Mouse (Mus musculus) ES-Bruce4 (cell line): Measurements from ENCODE around the gene Usp3. TPM values are rescaled to one million over a fixed set of nuclear protein-coding genes. Genes with fewer than 3 reads are reported as not detected.

Source experiments
- H3K27ac ChIP-seq: 2 replicates; pipeline ENCODE4 v1.5.1; 2012; ENCODE audit warnings: low read length, inconsistent platforms; ENCODE audit not compliant: insufficient read depth
- H3K27me3 ChIP-seq: 2 replicates; pipeline ENCODE4 v1.6.1; 2012; ENCODE audit warnings: mild to moderate bottlenecking, low read length, inconsistent platforms; ENCODE audit not compliant: control insufficient read depth, poor library complexity, insufficient read depth, severe bottlenecking
- H3K36me3 ChIP-seq: 2 replicates; pipeline ENCODE4 v1.6.1; 2012; ENCODE audit warnings: inconsistent platforms, mild to moderate bottlenecking, low read length, moderate library complexity; ENCODE audit not compliant: control insufficient read depth, poor library complexity, insufficient read depth, severe bottlenecking
- H3K4me1 ChIP-seq: one replicate; pipeline ENCODE4 v1.8.1; 2011; ENCODE audit warnings: low read length; ENCODE audit not compliant: control insufficient read depth, insufficient read depth
- H3K4me3 ChIP-seq: 2 replicates; pipeline ENCODE4 v1.5.1; 2011; ENCODE audit warnings: low read depth, mild to moderate bottlenecking, low read length
- H3K9ac ChIP-seq: 2 replicates; pipeline ENCODE4 v1.6.1; 2012; ENCODE audit warnings: low read depth, mild to moderate bottlenecking, inconsistent platforms; ENCODE audit not compliant: poor library complexity, severe bottlenecking
- H3K9me3 ChIP-seq: replicated peaks from 2 replicates; pipeline ENCODE4 v1.6.1; 2012; ENCODE audit warnings: mild to moderate bottlenecking, low read length, inconsistent platforms; ENCODE audit not compliant: control insufficient read depth, poor library complexity, insufficient read depth, severe bottlenecking
- CTCF ChIP-seq: IDR thresholded peaks from one replicate; pipeline ENCODE4 v1.8.1; 2011; ENCODE audit warnings: low read depth, low read length
- EP300 ChIP-seq: IDR thresholded peaks from 2 replicates; pipeline ENCODE4 v1.6.1; 2011; ENCODE audit warnings: low read depth, low read length; ENCODE audit not compliant: insufficient read depth
- POLR2A ChIP-seq: IDR thresholded peaks from one replicate; pipeline ENCODE4 v1.8.1; 2011; ENCODE audit warnings: low read length; ENCODE audit not compliant: insufficient read depth
- polyA plus RNA-seq: library from polyadenylated mRNA; stranded (reverse); fragments of >200 nt; gene quantifications from 2 replicates; pipeline ENCODE4 v1.2.4, GENCODE M21; 2011; ENCODE audit warnings: low read depth; ENCODE audit not compliant: missing spikeins, insufficient read depth, insufficient read length

Usp3 gene
- polyA plus RNA-seq, 1 experiment = 51.5 TPM

GRCm38 (mm10) chr9:66508890-66509399 lies 84.0 kb downstream of the Usp3 start:
- H3K9me3 ChIP-seq = no peaks in the 10 kb centered on the region
- H3K36me3 ChIP-seq = no peaks in the 10 kb centered on the region; the same call in 1 of the 2 replicates
- peaks cover 2% of the 10 kb centered on the region for H3K4me1 ChIP-seq
- H3K9ac ChIP-seq = no peak overlapping the region
- no peak overlapping the region for H3K4me3 ChIP-seq
- H3K27me3 ChIP-seq = no peaks in the 10 kb centered on the region
- no peak overlapping the region for H3K27ac ChIP-seq
- TF ChIP-seq POLR2A = no peak
- TF ChIP-seq EP300 = no peak
- no peak for TF ChIP-seq CTCF

GRCm38 (mm10) chr9:66507684-66508083 lies 85.3 kb downstream of the Usp3 start:
- no peak overlapping the region for H3K4me3 ChIP-seq
- TF ChIP-seq EP300 = no peak
- TF ChIP-seq CTCF = no peak
- H3K27me3 ChIP-seq = no peaks in the 10 kb centered on the region
- H3K9me3 ChIP-seq = no peaks in the 10 kb centered on the region
- no peak overlapping the region for H3K27ac ChIP-seq
- H3K36me3 ChIP-seq = no peaks in the 10 kb centered on the region; the same call in 1 of the 2 replicates
- no peak overlapping the region for H3K9ac ChIP-seq
- peaks cover 2% of the 10 kb centered on the region for H3K4me1 ChIP-seq

GRCm38 (mm10) chr9:66506424-66506823 lies 86.5 kb downstream of the Usp3 start:
- Histone ChIP-seq H3K27ac (no peak overlapping the region), H3K4me1 (peaks cover 2% of the 10 kb centered on the region), H3K9me3 (no peaks in the 10 kb centered on the region)

GRCm38 (mm10) chr9:66506011-66506410 lies 86.9 kb downstream of the Usp3 start:
- H3K9me3 ChIP-seq = no peaks in the 10 kb centered on the region
- no peak overlapping the region for H3K9ac ChIP-seq
- no peak overlapping the region for H3K4me3 ChIP-seq
- H3K27me3 ChIP-seq = no peaks in the 10 kb centered on the region
- H3K27ac ChIP-seq = no peak overlapping the region
- peaks cover 2% of the 10 kb centered on the region for H3K4me1 ChIP-seq
- H3K36me3 ChIP-seq = peaks cover 5% of the 10 kb centered on the region; the same call in 1 of the 2 replicates
- TF ChIP-seq EP300 (no peak), CTCF (no peak), POLR2A (no peak)

More at GRCm38 (mm10) chr9:66506424-66506823, 86.5 kb downstream of the Usp3 start:
- H3K4me3 ChIP-seq = no peak overlapping the region
- H3K27me3 ChIP-seq = no peaks in the 10 kb centered on the region
- H3K36me3 ChIP-seq = peaks cover 5% of the 10 kb centered on the region; the same call in 1 of the 2 replicates
- H3K9ac ChIP-seq = no peak overlapping the region
- TF ChIP-seq POLR2A = no peak
- TF ChIP-seq EP300 = no peak
- TF ChIP-seq CTCF = no peak

GRCm38 (mm10) chr9:66505141-66505917 lies 87.6 kb downstream of the Usp3 start:
- Histone ChIP-seq H3K4me3 (no peak overlapping the region), H3K27ac (no peak overlapping the region), H3K9me3 (no peaks in the 10 kb centered on the region), H3K27me3 (no peaks in the 10 kb centered on the region), H3K4me1 (peaks cover 2% of the 10 kb centered on the region), H3K9ac (no peak overlapping the region), H3K36me3 (peaks cover 5% of the 10 kb centered on the region; the same call in 1 of the 2 replicates)
- TF ChIP-seq CTCF (no peak), EP300 (no peak), POLR2A (no peak)

GRCm38 (mm10) chr9:66504518-66504917 lies 88.4 kb downstream of the Usp3 start:
- TF ChIP-seq CTCF (no peak), POLR2A (no peak), EP300 (no peak)
- H3K9ac ChIP-seq = no peak overlapping the region
- no peak overlapping the region for H3K27ac ChIP-seq
- H3K4me1 ChIP-seq = no peaks in the 10 kb centered on the region
- peaks cover 5% of the 10 kb centered on the region; the same call in 1 of the 2 replicates for H3K36me3 ChIP-seq
- no peak overlapping the region for H3K4me3 ChIP-seq
- H3K9me3 ChIP-seq = no peaks in the 10 kb centered on the region
- H3K27me3 ChIP-seq = no peaks in the 10 kb centered on the region
